Mouse (Mus musculus): Measurements from ENCODE around the gene Msn.

DNA sequence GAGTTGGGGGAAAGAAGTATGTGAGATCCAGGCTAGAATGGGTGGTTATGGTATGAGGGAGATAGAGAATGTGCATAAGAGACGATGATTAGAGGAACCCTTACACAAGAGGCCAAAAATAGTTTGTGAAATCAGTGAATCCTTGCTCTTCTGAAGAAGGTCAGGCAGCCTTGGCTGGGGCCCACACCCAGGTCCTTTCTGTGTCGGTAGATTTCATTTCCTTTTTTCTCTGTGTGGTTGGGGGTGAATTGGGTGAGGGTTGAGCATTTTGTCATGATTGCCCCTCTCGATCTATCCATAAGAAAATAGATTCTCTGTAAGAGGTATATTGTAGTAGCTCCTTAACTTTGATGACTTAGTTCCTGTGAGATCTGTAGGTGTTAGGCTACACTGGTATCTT lies 31.0 kb downstream of the Msn start:
- TF ChIP-seq POLR2A (IDR thresholded peaks at IDR 0.05; ENCODE audit: borderline replicate concordance, insufficient read depth, low read length) (no peak), CTCF (IDR thresholded peaks at IDR 0.05; ENCODE audit: borderline replicate concordance, insufficient read depth, low read depth, low read length) (no peak)
